Mouse (Mus musculus): ENCODE results near the gene Myrf.
"Not testable (repeated sequence)": the region's sequence is repeated elsewhere in the genome, so short reads cannot be mapped to it uniquely, and the experiment has no call there.

Myrf gene

DNA sequence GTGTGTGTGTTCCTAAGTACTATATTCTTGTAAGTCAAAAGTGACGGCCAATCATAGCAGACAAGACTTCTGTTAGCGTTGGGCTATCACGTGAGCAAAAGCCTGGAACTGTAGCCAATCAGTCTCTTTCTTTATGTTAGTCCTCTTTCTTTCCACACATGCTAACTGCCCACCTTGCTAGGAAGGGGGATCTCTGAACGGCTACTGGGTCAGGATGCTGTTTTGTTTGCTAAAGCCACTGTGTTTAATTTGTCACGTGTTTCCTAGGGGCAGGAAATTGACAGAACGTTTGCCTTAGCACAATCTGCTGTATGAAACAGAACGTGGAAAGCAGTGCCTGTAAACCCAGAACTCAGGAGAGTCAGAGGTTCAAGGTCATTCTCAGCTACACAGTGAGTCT is 58.4 kb downstream of the Myrf start:
- in situ Hi-C loops (cut with MboI, MseI), result no loop called here

DNA sequence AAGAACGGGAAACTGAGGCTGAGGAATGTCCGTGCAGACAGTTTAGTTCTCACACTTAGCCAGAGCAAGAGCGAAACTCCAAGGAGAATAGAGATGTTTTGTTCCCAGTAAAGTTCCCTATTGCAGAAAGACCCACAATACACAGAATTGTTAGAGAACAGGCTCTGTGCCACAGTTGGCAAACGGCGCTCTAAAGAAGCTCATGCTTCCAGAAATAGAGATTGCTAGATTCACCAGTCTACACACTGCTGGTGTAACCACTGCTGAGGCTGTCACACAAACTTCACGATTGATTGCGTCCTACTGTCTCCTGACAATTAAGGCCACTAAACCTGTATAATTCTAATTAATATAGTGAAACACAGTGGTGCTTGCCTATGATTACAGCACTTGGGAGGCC is 59.3 kb downstream of the Myrf start:
- in situ Hi-C loops (cut with MboI, MseI), result no loop called here

DNA sequence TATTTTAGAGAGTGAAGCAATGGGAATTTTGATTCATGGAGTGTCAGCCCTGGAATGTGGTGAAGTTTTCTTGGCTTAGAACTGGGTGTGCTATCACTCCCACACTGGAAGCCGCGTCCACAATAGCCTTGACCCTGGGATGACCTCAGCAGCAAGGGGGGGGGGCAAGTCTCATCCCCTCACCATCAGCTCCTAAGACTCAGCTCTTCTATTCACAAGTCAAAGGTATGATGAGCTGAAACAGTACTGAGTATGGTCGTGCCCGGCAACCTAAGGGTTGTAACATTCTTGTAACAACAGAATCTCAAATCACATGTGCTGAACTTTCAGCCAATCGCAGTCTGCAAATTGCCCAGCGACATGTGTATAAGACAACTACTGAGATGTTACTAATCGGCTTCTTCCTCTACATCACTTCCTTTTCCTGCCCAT is 63.6 kb downstream of the Myrf start:
- in situ Hi-C loops (cut with MboI, MseI), result no loop called here

DNA sequence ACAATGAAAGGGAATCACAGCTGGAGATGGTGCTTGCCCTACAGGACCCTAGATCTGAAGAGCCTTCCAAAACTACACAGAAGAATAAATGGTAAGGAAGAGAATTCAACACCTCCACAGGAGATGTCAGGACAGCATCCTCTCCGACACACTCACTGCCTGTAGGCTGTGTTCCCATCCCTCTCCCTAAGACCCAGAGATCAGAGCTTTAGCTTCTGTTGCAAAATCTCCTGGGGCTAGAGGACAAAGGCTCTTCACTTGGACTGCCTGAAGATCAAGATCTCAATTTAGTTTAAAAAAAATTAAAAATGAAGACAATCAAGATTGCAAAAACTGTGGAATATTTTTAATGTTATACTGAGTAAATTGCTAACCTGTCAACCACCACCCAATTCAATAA is 64.1 kb downstream of the Myrf start:
- in situ Hi-C loops (cut with MboI, MseI), result no loop called here

DNA sequence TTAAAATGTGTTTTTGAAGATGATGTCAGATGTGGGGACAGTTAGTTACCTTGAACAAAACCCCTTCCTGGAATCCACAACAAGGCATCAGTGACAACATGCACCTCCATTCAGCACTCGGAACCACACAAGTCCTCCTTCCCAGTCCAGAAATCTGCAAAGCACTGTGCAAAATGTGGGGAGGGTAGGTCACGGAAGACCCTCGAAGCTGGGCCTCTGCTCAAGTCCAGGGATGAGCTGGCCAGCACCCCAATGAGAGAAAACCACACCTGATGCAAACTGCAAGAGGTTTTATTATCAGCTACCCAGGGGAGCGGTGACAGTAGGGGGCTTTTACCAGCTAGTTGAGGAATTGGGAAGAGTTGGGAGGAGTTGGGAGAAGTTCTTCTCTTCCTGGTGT is 65.6 kb downstream of the Myrf start:
- in situ Hi-C loops (cut with MboI, MseI), result no loop called here

DNA sequence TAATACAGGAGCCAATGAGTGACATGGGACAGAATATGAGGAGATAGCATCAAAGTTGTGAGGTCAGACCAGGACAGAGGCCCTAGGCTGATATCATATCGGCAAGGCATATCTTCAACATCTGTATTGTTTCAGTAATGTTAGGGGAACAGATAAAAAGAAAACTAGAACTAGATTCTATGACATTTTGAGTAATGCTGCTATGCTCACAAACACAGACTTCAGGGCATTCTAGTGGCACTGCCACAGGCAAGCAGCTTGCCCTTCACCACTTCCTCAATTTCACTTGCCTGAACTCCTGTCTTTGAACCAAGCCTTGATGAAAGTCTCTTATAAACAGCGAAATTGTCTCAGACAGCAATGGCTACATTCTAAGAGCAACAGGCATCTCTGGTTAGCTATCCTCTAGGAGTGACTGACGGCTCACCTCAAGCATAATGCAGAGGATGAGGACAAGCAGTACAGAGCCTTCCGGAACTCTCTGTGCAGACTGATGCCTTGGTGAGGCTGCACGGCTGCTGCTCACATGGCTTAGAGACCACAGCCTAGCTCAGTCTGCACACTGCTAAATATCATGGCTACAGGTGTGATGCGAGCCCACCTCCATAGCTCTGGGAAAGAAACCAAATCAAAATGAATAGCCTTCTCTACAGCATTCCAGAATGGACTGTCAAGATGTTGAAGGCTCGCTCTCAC is 66.6 kb downstream of the Myrf start:
- in situ Hi-C loops (cut with MboI, MseI), result no loop called here

DNA sequence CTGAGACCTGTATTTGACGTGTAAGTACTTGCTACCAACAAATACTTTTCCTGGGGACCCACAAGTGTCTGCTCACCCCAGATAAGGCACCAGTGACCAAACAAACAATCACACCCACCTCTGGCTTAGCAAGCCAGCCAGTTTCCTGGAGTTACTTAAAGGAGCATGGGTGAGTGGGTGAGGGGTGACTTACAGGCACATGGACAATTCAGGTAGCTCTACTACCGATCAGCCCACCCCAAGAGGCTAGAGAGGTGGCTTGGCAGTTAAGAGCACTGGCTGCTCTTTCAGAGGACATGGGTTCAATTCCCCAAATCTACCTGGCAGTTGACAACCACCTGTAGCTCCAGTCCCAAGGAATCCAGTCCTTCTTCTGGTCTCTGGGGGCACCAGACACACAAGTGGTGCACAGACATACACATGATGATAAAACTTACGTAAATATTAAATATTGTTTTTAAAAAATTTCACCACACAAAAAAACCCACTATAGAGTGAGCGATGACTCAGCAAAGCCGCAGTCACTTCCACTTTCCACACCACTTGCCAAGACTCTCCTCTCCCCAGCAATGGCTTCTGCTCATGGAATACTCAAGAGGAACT is 67.3 kb downstream of the Myrf start:
- in situ Hi-C loops (cut with MboI, MseI), result no loop called here

DNA sequence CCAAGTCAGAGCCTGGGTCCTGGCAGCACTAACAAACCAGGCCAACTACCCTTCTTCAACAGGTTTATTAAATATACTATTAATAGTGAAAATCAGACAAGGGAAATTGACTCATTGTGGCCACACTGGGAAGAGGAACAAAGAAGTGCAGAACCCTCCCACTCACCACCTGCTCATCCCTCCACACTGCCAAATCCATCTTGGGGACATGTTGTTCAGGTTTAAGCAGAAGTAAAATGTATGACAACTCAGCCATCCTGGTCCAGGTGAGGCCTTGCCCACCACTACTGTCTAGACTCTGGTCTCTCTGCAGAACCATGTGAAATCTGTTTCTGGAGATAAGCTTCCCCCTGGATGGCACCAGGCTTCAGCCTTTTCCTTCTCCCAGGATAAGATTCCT is 68.7 kb downstream of the Myrf start:
- in situ Hi-C loops (cut with MboI, MseI), result no loop called here

DNA sequence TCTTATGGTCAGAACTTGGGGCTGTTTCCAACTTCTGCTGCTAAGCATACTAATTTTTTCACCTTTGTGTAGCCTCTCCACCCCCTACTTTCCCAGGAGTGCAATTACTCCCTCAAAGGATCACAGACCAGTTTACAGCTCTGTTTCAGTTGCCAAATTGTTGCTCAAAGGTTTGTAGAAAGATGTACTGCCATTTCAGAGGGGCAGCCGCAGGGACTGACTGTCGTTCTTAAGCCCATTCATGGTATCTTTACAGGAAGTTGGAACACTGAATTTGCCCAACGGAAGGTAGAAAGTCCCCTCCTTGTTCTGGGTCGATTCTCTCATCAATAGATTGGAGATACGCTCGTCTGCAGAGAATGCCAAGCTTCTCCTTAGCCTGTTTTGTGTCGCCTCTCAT is 69.2 kb downstream of the Myrf start:
- in situ Hi-C loops (cut with MboI, MseI), result no loop called here

DNA sequence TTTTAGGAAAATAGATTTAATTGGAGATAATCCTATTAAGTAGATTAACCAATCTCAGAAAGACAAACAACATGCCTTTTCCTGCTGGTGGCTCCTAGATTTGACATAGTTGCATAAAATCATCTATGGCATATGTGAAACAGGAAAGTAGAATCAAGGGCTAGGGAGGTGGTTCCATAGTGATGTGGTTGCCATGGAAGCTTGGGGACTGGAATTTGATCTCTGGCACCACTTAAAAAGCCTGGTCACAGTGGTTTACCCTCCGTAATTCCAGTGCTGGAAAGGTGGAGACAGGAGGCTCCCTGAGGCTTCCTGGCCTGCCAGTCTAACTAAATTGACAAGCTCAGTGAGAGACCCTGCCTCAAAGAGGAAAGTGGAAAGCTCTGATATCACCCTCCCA is 70.1 kb downstream of the Myrf start:
- in situ Hi-C loops (cut with MboI, MseI), result no loop called here

DNA sequence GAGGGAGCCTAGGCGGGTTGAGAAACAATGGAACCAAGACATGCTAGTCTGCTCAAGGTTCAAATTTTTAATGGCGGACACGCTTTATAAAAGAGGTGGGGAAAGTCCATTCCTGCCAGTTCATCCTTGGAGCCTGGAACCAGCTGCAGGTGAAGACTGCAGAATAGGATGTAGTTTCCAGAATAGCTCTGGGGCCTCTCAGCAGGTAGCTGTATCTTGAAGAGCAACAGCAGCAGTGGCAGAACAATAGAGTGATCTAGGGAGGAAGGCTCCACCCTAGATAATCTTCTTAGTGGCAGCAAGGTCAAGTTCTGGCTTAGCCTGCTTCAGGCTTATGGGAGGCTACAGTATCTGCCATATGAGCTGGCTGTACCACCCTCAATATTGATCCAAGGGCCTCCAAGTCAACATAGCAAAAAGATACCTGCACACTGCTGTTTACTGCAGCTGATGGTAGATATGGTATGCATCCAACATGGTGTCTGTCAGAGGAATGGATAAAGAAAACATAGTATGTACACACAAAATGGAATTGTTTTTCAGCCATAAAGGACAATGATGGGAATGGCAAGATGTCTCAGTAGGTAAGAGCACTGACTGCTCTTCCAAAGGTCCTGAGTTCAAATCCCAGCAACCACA is 70.7 kb downstream of the Myrf start:
- in situ Hi-C loops (cut with MboI, MseI), result not testable (repeated sequence)

DNA sequence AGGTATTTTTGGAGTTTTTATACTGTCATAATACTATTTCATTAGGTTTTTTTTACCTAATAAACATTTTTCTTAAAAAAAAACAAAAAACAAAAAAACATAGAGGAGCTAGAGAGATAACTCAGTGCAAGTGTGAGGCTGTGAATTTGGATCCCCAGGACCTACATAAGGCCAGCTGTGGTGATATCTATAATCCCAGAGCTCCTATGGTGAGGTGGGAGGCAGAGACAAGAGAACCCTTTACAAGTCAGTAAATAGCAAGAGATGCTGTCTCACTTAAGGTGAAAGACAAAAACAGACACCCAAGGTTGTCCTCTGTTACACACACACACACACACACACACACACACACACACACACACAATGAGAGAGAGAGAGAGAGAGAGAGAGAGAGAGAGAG is 71.4 kb downstream of the Myrf start:
- in situ Hi-C loops (cut with MboI, MseI), result no loop called here

DNA sequence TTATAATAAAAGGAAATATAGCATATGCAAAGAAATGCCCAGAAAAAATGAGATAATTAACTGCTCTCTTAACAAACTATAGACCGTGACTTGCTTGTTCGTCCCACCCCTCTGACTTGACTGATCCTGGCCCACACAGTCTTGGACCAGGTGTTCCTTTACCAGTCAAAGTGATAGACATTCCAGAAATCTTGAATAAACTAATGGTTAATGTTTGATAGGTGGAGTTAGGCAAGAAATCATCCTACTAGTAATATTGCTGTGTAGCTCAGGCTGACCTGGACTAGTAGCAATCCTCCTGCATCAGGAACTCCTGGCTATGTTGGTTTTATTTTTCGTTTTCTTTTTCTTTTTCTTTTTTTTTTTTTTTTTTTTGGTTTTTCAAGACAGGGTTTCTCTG is 72.1 kb downstream of the Myrf start:
- in situ Hi-C loops (cut with MboI, MseI), result no loop called here

DNA sequence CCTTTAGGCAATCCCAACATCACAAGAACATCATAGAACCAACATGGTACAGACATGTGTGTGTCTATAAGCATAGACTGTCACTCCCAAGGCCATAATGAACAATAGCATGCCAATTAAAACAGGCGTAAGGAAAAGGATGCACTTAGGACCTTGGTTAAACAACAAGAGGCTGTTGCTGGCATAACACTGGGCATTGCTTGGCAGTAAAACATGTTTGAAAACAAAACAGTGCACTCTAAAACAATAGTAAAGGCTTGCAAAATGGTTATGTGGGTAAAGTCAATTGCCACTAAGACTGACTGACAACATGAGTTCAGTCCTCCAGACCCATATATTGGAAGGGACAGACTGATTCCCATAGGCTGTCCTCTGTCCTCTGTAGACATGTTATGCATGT is 72.6 kb downstream of the Myrf start:
- in situ Hi-C loops (cut with MboI, MseI), result no loop called here

DNA sequence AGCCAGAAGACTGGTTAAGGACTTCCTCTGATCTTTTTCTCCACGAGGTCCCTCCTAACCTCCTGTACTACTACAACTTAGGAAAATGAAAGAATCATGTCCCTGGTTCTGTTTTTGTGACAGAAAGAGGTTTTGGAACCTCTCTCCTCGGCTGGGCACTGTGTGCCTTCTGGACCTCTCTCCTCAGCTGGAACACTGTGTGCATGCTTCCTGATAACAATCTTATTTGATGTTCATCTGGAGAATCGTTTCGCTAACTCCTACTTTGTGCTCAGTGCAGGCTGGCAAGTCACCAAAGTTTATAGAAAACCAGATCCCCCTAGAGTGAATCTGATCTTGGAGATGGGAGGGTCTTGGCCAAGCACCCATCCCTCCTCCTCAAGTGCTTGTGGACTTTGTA is 73.4 kb downstream of the Myrf start:
- in situ Hi-C loops (cut with MboI, MseI), result no loop called here

DNA sequence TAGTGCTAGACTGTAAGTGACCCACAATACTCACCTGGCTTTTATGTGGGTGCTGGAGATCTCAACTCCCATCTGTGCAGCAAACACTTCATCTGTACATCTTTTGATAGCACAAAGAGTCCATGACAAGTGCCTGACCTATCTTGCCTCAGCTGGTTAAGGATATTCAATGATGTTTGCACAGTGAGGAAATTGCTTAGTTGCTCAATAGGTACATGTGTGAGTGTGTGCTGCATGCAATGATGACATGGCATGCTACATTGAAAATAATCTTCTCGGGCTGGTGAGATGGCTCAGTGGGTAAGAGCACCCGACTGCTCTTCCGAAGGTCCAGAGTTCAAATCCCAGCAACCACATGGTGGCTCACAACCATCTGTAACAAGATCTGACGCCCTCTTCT is 74.6 kb downstream of the Myrf start:
- in situ Hi-C loops (cut with MboI, MseI), result not testable (repeated sequence)

DNA sequence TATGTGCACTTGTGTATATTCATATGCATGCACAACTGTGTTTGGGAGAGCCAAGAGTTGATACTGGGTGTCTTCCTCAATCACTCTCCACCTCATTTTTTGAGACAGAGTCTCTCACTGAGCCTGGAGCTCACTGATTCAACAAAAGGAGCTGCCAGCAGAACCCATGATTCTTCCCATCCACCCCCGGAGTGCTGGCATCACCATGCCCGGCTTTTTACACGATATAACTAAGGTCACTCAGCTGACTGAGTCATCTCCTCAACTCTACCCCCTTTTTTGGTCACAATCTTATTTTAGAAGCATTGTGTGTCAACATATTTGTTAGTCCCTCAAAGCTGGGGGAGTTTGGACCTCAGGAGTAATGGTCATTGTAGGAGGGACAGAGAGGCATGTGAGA is 76.7 kb downstream of the Myrf start:
- in situ Hi-C loops (cut with MboI, MseI), result no loop called here
